Mouse (Mus musculus): ENCODE measurements around the gene Brd2. TPM values are rescaled to one million over a fixed set of nuclear protein-coding genes. Genes with fewer than 3 reads are reported as not detected.

The Brd2 gene
- polyA plus RNA-seq, 2 experiments = 121 to 197 TPM

- H3K36me3 ChIP-seq (ENCODE audit: control insufficient read depth, insufficient read depth, low read length) = no peaks in the 10 kb centered on the region
- H3K4me2 ChIP-seq (replicated peaks; ENCODE audit: low read depth, low read length, severe bottlenecking) = peak overlapping the region; percentile 63
- peak overlapping the region; percentile 40 for H3K9ac ChIP-seq (ENCODE audit: low read depth, low read length, severe bottlenecking)
- H3K27me3 ChIP-seq (ENCODE audit: control insufficient read depth, insufficient read depth, low read length) = peaks cover 7% of the 10 kb centered on the region
- no peak overlapping the region for H3K27ac ChIP-seq (replicated peaks; ENCODE audit: low read depth, low read length)
- H3K9me3 ChIP-seq (ENCODE audit: control insufficient read depth, low read length) = no peaks in the 10 kb centered on the region
- no peak for TF ChIP-seq POLR2A (IDR thresholded peaks at IDR 0.05; ENCODE audit: borderline replicate concordance, extremely low read depth, insufficient read depth, insufficient read length)
- DNase-seq (ENCODE audit: low spot score) = peak; percentile 55
- ATAC-seq (ENCODE audit: low FRiP score, low read depth) = no peak
- WGBS = 0% methylated on average over 16 of the region's 16 CpGs
- H3K4me3 ChIP-seq (replicated peaks; ENCODE audit: low read length) = peak overlapping the region; percentile 31
- H3K4me1 ChIP-seq (ENCODE audit: control insufficient read depth, insufficient read depth, low read length) = peaks cover 12% of the 10 kb centered on the region; the same call in 1 of the 2 replicates
These were observed 17.0 kb upstream of the Brd2 start for GRCm38 (mm10) chr17:34139416-34139815.

GRCm38 (mm10) chr17:34138655-34139054 is 16.2 kb upstream of the Brd2 start:
- TF ChIP-seq POLR2A (IDR thresholded peaks at IDR 0.05; ENCODE audit: borderline replicate concordance, extremely low read depth, insufficient read depth, insufficient read length) = no peak
- ATAC-seq (ENCODE audit: low FRiP score, low read depth) (no peak), DNase-seq (ENCODE audit: low spot score) (no peak)
- Histone ChIP-seq H3K4me3 (replicated peaks; ENCODE audit: low read length) (no peak overlapping the region), H3K27me3 (ENCODE audit: control insufficient read depth, insufficient read depth, low read length) (peaks cover 7% of the 10 kb centered on the region), H3K27ac (replicated peaks; ENCODE audit: low read depth, low read length) (no peak overlapping the region), H3K9ac (ENCODE audit: low read depth, low read length, severe bottlenecking) (no peak overlapping the region), H3K4me2 (replicated peaks; ENCODE audit: low read depth, low read length, severe bottlenecking) (no peak overlapping the region), H3K4me1 (ENCODE audit: control insufficient read depth, insufficient read depth, low read length) (peaks cover 12% of the 10 kb centered on the region; the same call in 1 of the 2 replicates), H3K36me3 (ENCODE audit: control insufficient read depth, insufficient read depth, low read length) (no peaks in the 10 kb centered on the region), H3K9me3 (ENCODE audit: control insufficient read depth, low read length) (no peaks in the 10 kb centered on the region)
- 74% methylated on average over 7 of the region's 7 CpGs for WGBS

GRCm38 (mm10) chr17:34137601-34138000 is 15.2 kb upstream of the Brd2 start:
- no peaks in the 10 kb centered on the region for H3K9me3 ChIP-seq (ENCODE audit: control insufficient read depth, low read length)
- WGBS = 69% methylated on average over 7 of the region's 7 CpGs
- ATAC-seq (ENCODE audit: low FRiP score, low read depth) (no peak), DNase-seq (ENCODE audit: low spot score) (no peak)
- H3K4me2 ChIP-seq (replicated peaks; ENCODE audit: low read depth, low read length, severe bottlenecking) = no peak overlapping the region
- H3K9ac ChIP-seq (ENCODE audit: low read depth, low read length, severe bottlenecking) = no peak overlapping the region
- H3K4me3 ChIP-seq (replicated peaks; ENCODE audit: low read length) = no peak overlapping the region
- no peak for TF ChIP-seq POLR2A (IDR thresholded peaks at IDR 0.05; ENCODE audit: borderline replicate concordance, extremely low read depth, insufficient read depth, insufficient read length)
- H3K4me1 ChIP-seq (ENCODE audit: control insufficient read depth, insufficient read depth, low read length) = peaks cover 10% of the 10 kb centered on the region; the same call in 1 of the 2 replicates
- peaks cover 7% of the 10 kb centered on the region for H3K27me3 ChIP-seq (ENCODE audit: control insufficient read depth, insufficient read depth, low read length)
- no peaks in the 10 kb centered on the region for H3K36me3 ChIP-seq (ENCODE audit: control insufficient read depth, insufficient read depth, low read length)
- H3K27ac ChIP-seq (replicated peaks; ENCODE audit: low read depth, low read length) = no peak overlapping the region

GRCm38 (mm10) chr17:34135297-34136224 is 13.1 kb upstream of the Brd2 start:
- TF ChIP-seq POLR2A (IDR thresholded peaks at IDR 0.05; ENCODE audit: borderline replicate concordance, extremely low read depth, insufficient read depth, insufficient read length) = no peak
- no peaks in the 10 kb centered on the region for H3K36me3 ChIP-seq (ENCODE audit: control insufficient read depth, insufficient read depth, low read length)
- peak; percentile 99 for ATAC-seq (ENCODE audit: low FRiP score, low read depth)
- H3K4me1 ChIP-seq (ENCODE audit: control insufficient read depth, insufficient read depth, low read length) = peaks cover 10% of the 10 kb centered on the region; the same call in 1 of the 2 replicates
- peak overlapping the region; percentile 58 for H3K4me2 ChIP-seq (replicated peaks; ENCODE audit: low read depth, low read length, severe bottlenecking)
- no peaks in the 10 kb centered on the region for H3K9me3 ChIP-seq (ENCODE audit: control insufficient read depth, low read length)
- no peak overlapping the region for H3K27ac ChIP-seq (replicated peaks; ENCODE audit: low read depth, low read length)
- peaks cover 2% of the 10 kb centered on the region; the same call in 1 of the 2 replicates for H3K27me3 ChIP-seq (ENCODE audit: control insufficient read depth, insufficient read depth, low read length)
- H3K4me3 ChIP-seq (replicated peaks; ENCODE audit: low read length) = peak overlapping the region; percentile 30
- DNase-seq (ENCODE audit: low spot score) = peak; percentile 99
- WGBS = 7% methylated on average over 31 of the region's 31 CpGs
- no peak overlapping the region for H3K9ac ChIP-seq (ENCODE audit: low read depth, low read length, severe bottlenecking)

GRCm38 (mm10) chr17:34134451-34134850 is 12.0 kb upstream of the Brd2 start:
- no peaks in the 10 kb centered on the region for H3K9me3 ChIP-seq (ENCODE audit: control insufficient read depth, low read length)
- no peak overlapping the region for H3K4me2 ChIP-seq (replicated peaks; ENCODE audit: low read depth, low read length, severe bottlenecking)
- 84% methylated on average over 3 of the region's 3 CpGs for WGBS
- no peaks in the 10 kb centered on the region for H3K36me3 ChIP-seq (ENCODE audit: control insufficient read depth, insufficient read depth, low read length)
- no peak overlapping the region for H3K27ac ChIP-seq (replicated peaks; ENCODE audit: low read depth, low read length)
- TF ChIP-seq POLR2A (IDR thresholded peaks at IDR 0.05; ENCODE audit: borderline replicate concordance, extremely low read depth, insufficient read depth, insufficient read length) = no peak
- no peaks in the 10 kb centered on the region; the same call in 1 of the 2 replicates for H3K27me3 ChIP-seq (ENCODE audit: control insufficient read depth, insufficient read depth, low read length)
- ATAC-seq (ENCODE audit: low FRiP score, low read depth) (no peak), DNase-seq (ENCODE audit: low spot score) (no peak)
- 0 out of 2 replicates have a peak, but pooled peaks cover 5% of the 10 kb centered on the region for H3K4me1 ChIP-seq (ENCODE audit: control insufficient read depth, insufficient read depth, low read length)
- H3K4me3 ChIP-seq (replicated peaks; ENCODE audit: low read length) = no peak overlapping the region
- H3K9ac ChIP-seq (ENCODE audit: low read depth, low read length, severe bottlenecking) = no peak overlapping the region
